ENCODE assay signal across 8 mouse cellular contexts in the genomic region with DNA sequence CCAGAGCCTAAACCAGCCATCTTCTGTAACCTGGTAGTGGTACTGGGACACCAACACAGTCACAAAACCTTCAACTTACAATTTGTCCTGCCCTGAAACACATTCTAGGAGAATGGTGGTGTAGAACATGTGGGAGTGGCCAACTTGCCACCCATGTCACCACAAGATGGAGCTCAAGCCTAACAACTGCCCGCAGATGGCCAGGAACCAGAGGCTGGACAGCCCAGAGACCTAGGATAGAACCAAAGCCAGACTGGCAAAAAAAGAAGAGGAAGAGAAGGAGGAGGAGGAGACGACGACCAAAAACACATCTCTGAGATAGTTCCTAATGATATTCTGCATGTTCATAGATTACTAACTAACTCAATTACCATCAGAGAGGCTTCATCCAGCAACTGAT. TPM values are rescaled to one million over a fixed set of nuclear protein-coding genes. Genes with fewer than 3 reads are reported as not detected.
A peak's percentile ranks its signal among the peaks of the same experiment; 100 is the strongest.
DNase-seq lines count a peak whose midpoint lies in the region; ATAC-seq and TF ChIP-seq lines count a peak whose summit lies in the region.
"Had no signal": no experiment of that assay in that cellular context is flagged by ENCODE, and none has a peak within 500 bp of the region (broad histone marks: within the 10 kb centered on the region; RNA-seq: fewer than 3 reads in every experiment).

No protein-coding gene starts in this region.

- peaks cover 6 to 23% of the 10 kb centered on the region in 2 experiments for H3K4me1 ChIP-seq in CH12.LX (ENCODE audit: control insufficient read depth in 1 of 2, insufficient read depth in 2 of 2)
- peaks cover 16% of the 10 kb centered on the region for H3K4me1 ChIP-seq in midbrain, embryonic 12.5 days
- no peaks in the 10 kb centered on the region; the same call in none of the 2 replicates for H3K4me1 ChIP-seq in spleen, adult 2 months (ENCODE audit: control insufficient read depth, insufficient read depth, insufficient read length)

- DNase-seq in CH12.LX (ENCODE audit: extremely low read depth): peak; percentile 71
- DNase-seq in ZHBTc4 (ENCODE audit: low read depth, low spot score): peak; percentile 64
- DNase-seq in heart, adult 8-10 months (ENCODE audit: low spot score): peak; percentile 81
- DNase-seq in layer of hippocampus, postnatal 36 days: peak; percentile 69 to 71
- DNase-seq in spleen, adult 2 months (ENCODE audit: low read depth in 1 of 2, low spot score in 2 of 2): peak; percentile 31 to 70

- H3K4me3 ChIP-seq in CH12.LX (replicated peaks in 1 of 3; ENCODE audit: low read depth in 2 of 3, low read length in 2 of 3, poor library complexity in 1 of 3): no peak overlapping the region
- H3K4me3 ChIP-seq in midbrain, embryonic 12.5 days: no peak overlapping the region
- no peak overlapping the region for H3K4me3 ChIP-seq in spleen, adult 2 months (ENCODE audit: extremely low read depth, insufficient read depth, insufficient read length)

- 0 out of 2 replicates have a peak, but pooled peaks have one; percentile 15 for TF ChIP-seq EP300 in CH12.LX (IDR thresholded peaks at IDR 0.05; ENCODE audit: low read length)

- peak; percentile 100 for TF ChIP-seq RAD21 in CH12.LX (IDR thresholded peaks at IDR 0.05; ENCODE audit: low read depth, low read length)

- no peak overlapping the region for H3K4me2 ChIP-seq in CH12.LX (ENCODE audit: insufficient read depth, low read depth, poor library complexity, severe bottlenecking)
- no peak overlapping the region for H3K4me2 ChIP-seq in midbrain, embryonic 12.5 days (replicated peaks)

- H3K9ac ChIP-seq in CH12.LX (ENCODE audit: insufficient read depth, low read depth): no peak overlapping the region
- no peak overlapping the region for H3K9ac ChIP-seq in midbrain, embryonic 12.5 days (replicated peaks)

- no peaks in the 10 kb centered on the region for H3K9me3 ChIP-seq in CH12.LX (replicated peaks; ENCODE audit: low read length)
- no peaks in the 10 kb centered on the region for H3K9me3 ChIP-seq in midbrain, embryonic 12.5 days

- H3K27ac ChIP-seq in CH12.LX (ENCODE audit: insufficient read depth, low read depth): no peak overlapping the region
- H3K27ac ChIP-seq in midbrain, embryonic 12.5 days (replicated peaks): no peak overlapping the region
- no peak overlapping the region for H3K27ac ChIP-seq in spleen, adult 2 months (ENCODE audit: insufficient read depth, low read length)
- H3K27ac ChIP-seq: macrophage had no signal

- no peaks in the 10 kb centered on the region for H3K27me3 ChIP-seq in CH12.LX (replicated peaks)
- no peaks in the 10 kb centered on the region for H3K27me3 ChIP-seq in midbrain, embryonic 12.5 days
- H3K27me3 ChIP-seq in spleen, adult 2 months (ENCODE audit: control insufficient read depth, insufficient read depth, low read length): no peaks in the 10 kb centered on the region

- in situ Hi-C loops in CH12.LX (cut with MboI; ENCODE audit: low pct_ligation_motif_present, low pct_unique_long_range_greater_than_20kb, low sequenced_read_pairs): loop anchor here (5.0 to 10.0 kb wide), 2 partner anchors 42 to 650 kb away; a partner anchor contains a TSS

- WGBS in midbrain, embryonic 12.5 days: 5% methylated on average over 3 of the region's 3 CpGs
- 4% methylated on average over 3 of the region's 3 CpGs for WGBS in spleen, adult 2 months

- no peaks in the 10 kb centered on the region for H3K36me3 ChIP-seq in CH12.LX (replicated peaks in 1 of 2; ENCODE audit: control insufficient read depth in 1 of 2, insufficient read depth in 1 of 2, low read length in 1 of 2)
- no peaks in the 10 kb centered on the region for H3K36me3 ChIP-seq in midbrain, embryonic 12.5 days
- no peaks in the 10 kb centered on the region for H3K36me3 ChIP-seq in spleen, adult 2 months (ENCODE audit: control insufficient read depth, insufficient read depth, low read length)

- no peak for TF ChIP-seq POLR2A in CH12.LX (IDR thresholded peaks at IDR 0.05; ENCODE audit: low read depth, low read length)
- TF ChIP-seq POLR2A in spleen, adult 2 months (IDR thresholded peaks at IDR 0.05; ENCODE audit: low read depth, low read length): no peak

- peaks cover 16% of the 10 kb centered on the region for H3K79me2 ChIP-seq in CH12.LX (replicated peaks; ENCODE audit: control insufficient read depth, extremely low read depth, insufficient read depth, poor library complexity, severe bottlenecking)

- peak; percentile 55 for ATAC-seq in common myeloid progenitor, adult 5-6 weeks (replicated peaks; ENCODE audit: low read depth, poor library complexity, severe bottlenecking)
- ATAC-seq in midbrain, embryonic 12.5 days (ENCODE audit: low FRiP score, low read depth): peak; percentile 35

- TF ChIP-seq CTCF in CH12.LX (conservative IDR thresholded peaks at IDR 0.05 in 1 of 2, IDR thresholded peaks at IDR 0.05 in 1 of 2; ENCODE audit: low read depth in 2 of 2, low read length in 2 of 2): peak; percentile 35 to 96; a peak in 3 of 4 replicates
- TF ChIP-seq CTCF in spleen, adult 2 months (IDR thresholded peaks at IDR 0.05; ENCODE audit: extremely low read depth, insufficient read depth, insufficient read length, insufficient replicate concordance): peak; percentile 84; the same call in 1 of the 2 replicates

- dilution Hi-C loops in CH12.LX (cut with MboI; ENCODE audit: extremely low pct_ligation_motif_present, extremely low pct_unique_long_range_greater_than_20kb, low sequenced_read_pairs): no loop called here

TF ChIP-seq in CH12.LX, 34 proteins besides CTCF, POLR2A, EP300 and RAD21:
- TF ChIP-seq USF1 (IDR thresholded peaks at IDR 0.05; ENCODE audit: low read depth, low read length) (no peak), MEF2A (IDR thresholded peaks at IDR 0.05; ENCODE audit: borderline replicate concordance, low read depth, low read length) (peak; percentile 57; the same call in 1 of the 2 replicates), ETS1 (conservative IDR thresholded peaks at IDR 0.05; ENCODE audit: low read depth, low read length) (no peak), POLR2AphosphoS2 (IDR thresholded peaks at IDR 0.05; ENCODE audit: low read depth, low read length) (no peak), JUND (conservative IDR thresholded peaks at IDR 0.05; ENCODE audit: low read depth, low read length) (0 out of 2 replicates have a peak, but pooled peaks have one; percentile 39), ELF1 (IDR thresholded peaks at IDR 0.05; ENCODE audit: low read depth, low read length) (0 out of 2 replicates have a peak, but pooled peaks have one; percentile 28), BHLHE40 (IDR thresholded peaks at IDR 0.05; ENCODE audit: low read depth, low read length) (0 out of 2 replicates have a peak, but pooled peaks have one; percentile 41), MYC (IDR thresholded peaks at IDR 0.05; ENCODE audit: low read depth, low read length) (peak; percentile 88), MXI1 (IDR thresholded peaks at IDR 0.05; ENCODE audit: low read depth, low read length) (peak; percentile 57; the same call in 1 of the 2 replicates), IRF4 (IDR thresholded peaks at IDR 0.05; ENCODE audit: low read depth, low read length) (peak; percentile 68; the same call in 1 of the 2 replicates), GABPA (IDR thresholded peaks at IDR 0.05; ENCODE audit: insufficient replicate concordance, low read depth, low read length) (no peak), RCOR1 (conservative IDR thresholded peaks at IDR 0.05; ENCODE audit: low read depth, low read length) (no peak), MAZ (IDR thresholded peaks at IDR 0.05; ENCODE audit: low read depth, low read length) (no peak), SMC3 (IDR thresholded peaks at IDR 0.05; ENCODE audit: low read depth, low read length) (peak; percentile 95), TCF12 (IDR thresholded peaks at IDR 0.05; ENCODE audit: low read depth, low read length) (peak; percentile 63), ZKSCAN1 (IDR thresholded peaks at IDR 0.05; ENCODE audit: borderline replicate concordance, low read depth, low read length) (no peak), MAX (IDR thresholded peaks at IDR 0.05; ENCODE audit: low read length) (peak; percentile 79), JUN (IDR thresholded peaks at IDR 0.05; ENCODE audit: insufficient read depth, low read depth, low read length) (no peak), TBP (conservative IDR thresholded peaks at IDR 0.05; ENCODE audit: low read depth, low read length) (no peak), ZNF384 (IDR thresholded peaks at IDR 0.05; ENCODE audit: low read depth, low read length) (peak; percentile 62), NRF1 (IDR thresholded peaks at IDR 0.05; ENCODE audit: low read depth, low read length) (peak; percentile 37; the same call in 1 of the 2 replicates), NELFE (IDR thresholded peaks at IDR 0.05; ENCODE audit: low read depth, low read length) (peak; percentile 41; the same call in 1 of the 2 replicates), ZC3H11A (IDR thresholded peaks at IDR 0.05; ENCODE audit: low read depth, low read length) (peak; percentile 93)

RNA-seq across cellular contexts. Expression of a gene that starts 24.4 kb away (rescaled TPM):
- total RNA-seq in CH12.LX (2012; rRNA removed) (78.5 TPM in 2 replicates), CH12.LX (2014; rRNA removed) (252 and 268 TPM in 2 replicates)
- polyA plus RNA-seq in CH12.LX (2012; ENCODE audit: insufficient read length, low read depth): 78.9 and 103 TPM in 2 replicates
- 80.5 and 92.1 TPM in 2 replicates for total RNA-seq in common myeloid progenitor, adult 5-6 weeks (2017)
- total RNA-seq in heart, adult 8-10 months (2022): 10 to 100 TPM; 82.6 to 92.2 (median 84.8) TPM
- 100 to 1,000 TPM in 1 of 2 experiments, 10 to 100 TPM in 1; 96.8 to 101 TPM for total RNA-seq in layer of hippocampus, postnatal 36 days (2021)
- 99.3 and 102 TPM in 2 replicates for polyA plus RNA-seq in midbrain, embryonic 12.5 days (2016; fragmentation: Nextera tagmentation; extraction: Ambion mirVana)
- 3.5 and 5.1 TPM in 2 replicates for polyA plus RNA-seq in spleen, adult 2 months (2012; rRNA removed)

RNA-seq across cellular contexts. Expression of a gene that starts 42.1 kb away (rescaled TPM):
- total RNA-seq in CH12.LX (2012; rRNA removed) (24.1 and 28.9 TPM in 2 replicates), CH12.LX (2014; rRNA removed) (41.5 and 47.5 TPM in 2 replicates)
- polyA plus RNA-seq in CH12.LX (2012; ENCODE audit: insufficient read length, low read depth): 30.7 and 36.8 TPM in 2 replicates
- 100 and 127 TPM in 2 replicates for total RNA-seq in common myeloid progenitor, adult 5-6 weeks (2017)
- 10 to 100 TPM; 54.6 to 66.1 (median 59.4) TPM for total RNA-seq in heart, adult 8-10 months (2022)
- total RNA-seq in layer of hippocampus, postnatal 36 days (2021): 100 to 1,000 TPM; 120 to 127 TPM
- polyA plus RNA-seq in midbrain, embryonic 12.5 days (2016; fragmentation: Nextera tagmentation; extraction: Ambion mirVana): 13.7 and 17.0 TPM in 2 replicates
- 13.1 and 23.6 TPM in 2 replicates for polyA plus RNA-seq in spleen, adult 2 months (2012; rRNA removed)
